Mouse (Mus musculus): Measurements from ENCODE around the gene P2ry4. TPM values are rescaled to one million over a fixed set of nuclear protein-coding genes. Genes with fewer than 3 reads are reported as not detected.

P2ry4 gene
- polyA plus RNA-seq (2014; fragmentation: Illumina TruSeq; extraction: RNeasy Lipid Tissue Mini Kit (QIAGEN cat#74804)), result not detected

DNA sequence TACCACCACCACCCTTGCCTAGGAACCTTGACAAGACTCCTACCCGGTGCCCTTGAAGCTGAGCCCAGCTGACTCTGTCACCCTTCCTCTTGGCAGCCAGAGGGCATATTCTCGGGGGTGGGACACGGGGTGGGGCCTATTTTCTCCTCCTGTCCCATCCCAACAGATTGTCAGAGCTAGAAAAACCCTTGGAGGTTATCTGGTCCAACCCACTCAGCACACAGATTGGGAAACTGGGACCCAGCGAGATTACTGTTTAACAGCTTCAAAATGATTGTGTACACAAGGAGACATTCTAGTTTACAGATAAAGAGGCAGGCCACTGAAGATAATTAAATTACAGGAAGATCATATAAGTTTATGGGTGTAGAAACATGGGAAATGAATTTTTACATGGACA lies at the start of gene P2ry4:
P2ry4 (minus strand) TSS at position 79 of the 400 bp plus-strand sequence.

GRCm38 (mm10) chrX:100625802-100626793 lies 31.4 kb upstream of the P2ry4 start, which contains the start of gene Pdzd11:
Gene Pdzd11 (minus strand): TSS chrX:100626568.

DNA sequence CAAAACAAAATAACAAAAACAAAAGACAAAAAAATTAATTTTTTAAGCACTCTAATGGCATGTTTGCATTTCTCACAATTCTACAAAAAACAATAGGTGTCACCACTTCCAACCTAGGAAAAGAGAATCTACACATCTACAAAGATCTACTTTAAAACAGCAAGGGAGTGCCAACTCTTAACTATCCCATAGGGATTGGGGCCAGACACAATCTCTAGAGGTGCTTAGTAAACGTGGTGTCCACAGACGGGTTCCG lies 30.8 kb upstream of the P2ry4 start, which contains the start of gene Kif4:
Kif4 (plus strand) TSS at position 192 of the 256 bp plus-strand sequence.

DNA sequence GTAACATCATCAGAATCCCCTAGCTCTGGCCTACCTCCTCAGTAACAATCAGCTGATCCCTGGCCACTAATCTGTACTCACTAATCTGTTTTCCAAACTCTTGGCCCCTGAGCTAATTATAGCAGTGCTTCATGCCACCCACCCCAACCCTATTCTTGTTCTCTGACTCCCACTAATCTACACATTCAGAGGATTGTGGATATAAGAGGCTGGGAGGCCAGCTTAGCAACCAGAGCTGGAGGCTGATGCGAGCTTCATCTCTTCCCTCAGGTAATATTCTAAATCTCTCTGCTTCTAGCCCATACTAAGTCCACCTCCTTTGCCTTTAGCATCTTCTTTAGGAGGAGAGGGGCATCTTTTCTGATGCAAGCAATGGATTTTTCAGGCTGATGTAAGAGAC lies 10.6 kb upstream of the P2ry4 start, which contains the start of gene Arr3:
Arr3 (plus strand) TSS at position 184 of the 400 bp plus-strand sequence.

GRCm38 (mm10) chrX:100571951-100572350 lies 22.7 kb downstream of the P2ry4 start, which contains the start of gene Awat1:
Gene Awat1 (plus strand): TSS chrX:100572251.

Other genes with a start within 250 kb of the P2ry4 start
- gene Otud6a, start 165.9 kb downstream of the P2ry4 start, polyA plus RNA-seq (2014; fragmentation: Illumina TruSeq; extraction: RNeasy Lipid Tissue Mini Kit (QIAGEN cat#74804)), result not detected
- 0.51 TPM for gene Awat2, start 152.2 kb downstream of the P2ry4 start, polyA plus RNA-seq (2014; fragmentation: Illumina TruSeq; extraction: RNeasy Lipid Tissue Mini Kit (QIAGEN cat#74804))
- gene Igbp1, start 100.6 kb downstream of the P2ry4 start, polyA plus RNA-seq (2014; fragmentation: Illumina TruSeq; extraction: RNeasy Lipid Tissue Mini Kit (QIAGEN cat#74804)), result 86.5 TPM
- gene Dgat2l6, start 70.0 kb downstream of the P2ry4 start, polyA plus RNA-seq (2014; fragmentation: Illumina TruSeq; extraction: RNeasy Lipid Tissue Mini Kit (QIAGEN cat#74804)), result not detected
- not detected for gene Awat1, start 22.6 kb downstream of the P2ry4 start, polyA plus RNA-seq (2014; fragmentation: Illumina TruSeq; extraction: RNeasy Lipid Tissue Mini Kit (QIAGEN cat#74804))
- gene Arr3, start 10.6 kb upstream of the P2ry4 start, polyA plus RNA-seq (2014; fragmentation: Illumina TruSeq; extraction: RNeasy Lipid Tissue Mini Kit (QIAGEN cat#74804)), result not detected
- gene Kif4, start 30.9 kb upstream of the P2ry4 start, polyA plus RNA-seq (2014; fragmentation: Illumina TruSeq; extraction: RNeasy Lipid Tissue Mini Kit (QIAGEN cat#74804)), result 18.0 TPM
- gene Pdzd11, start 31.7 kb upstream of the P2ry4 start, polyA plus RNA-seq (2014; fragmentation: Illumina TruSeq; extraction: RNeasy Lipid Tissue Mini Kit (QIAGEN cat#74804)), result 63.1 TPM
- 27.9 TPM for gene Gdpd2, start 135.0 kb upstream of the P2ry4 start, polyA plus RNA-seq (2014; fragmentation: Illumina TruSeq; extraction: RNeasy Lipid Tissue Mini Kit (QIAGEN cat#74804))
- 40.5 TPM for gene Dlg3, start 172.9 kb upstream of the P2ry4 start, polyA plus RNA-seq (2014; fragmentation: Illumina TruSeq; extraction: RNeasy Lipid Tissue Mini Kit (QIAGEN cat#74804))

All from ovary, adult 10 weeks (tissue).